Mouse (Mus musculus): ENCODE data around the gene Tmco5b. TPM values are rescaled to one million over a fixed set of nuclear protein-coding genes. Genes with fewer than 3 reads are reported as not detected.

Gene Tmco5b
- not detected in 2 replicates for polyA plus RNA-seq (2012; ENCODE audit: low replicate concordance)

DNA sequence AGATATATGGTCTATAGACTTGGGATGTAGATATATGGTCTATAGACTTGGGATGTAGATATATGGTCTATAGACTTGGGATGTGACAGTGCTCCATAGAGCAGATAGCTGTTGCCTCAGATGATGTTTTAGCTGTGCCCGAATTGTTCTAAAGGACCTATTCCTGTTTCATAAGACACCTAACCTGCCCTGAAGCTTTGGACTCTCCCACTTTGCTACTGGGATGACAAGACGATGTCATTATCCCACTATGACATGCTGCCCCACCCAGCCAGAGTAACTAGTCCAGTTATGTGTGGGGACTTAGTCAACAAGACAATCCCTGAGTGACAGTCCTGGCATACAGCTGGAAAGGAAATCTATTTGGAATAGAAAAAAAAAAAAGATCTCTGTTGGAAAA lies at the start of gene Tmco5b:
Gene Tmco5b, plus strand, starts transcription at position 301 of the 400 bp plus-strand sequence.

Other genes starting within 250 kb of the Tmco5b start
- 0.11 TPM in 1 of 2 replicates, not detected in the other for gene Ryr3, start 68.6 kb upstream of the Tmco5b start, polyA plus RNA-seq (2012; ENCODE audit: low replicate concordance)
- gene Fmn1, start 42.0 kb downstream of the Tmco5b start, polyA plus RNA-seq (2012; ENCODE audit: low replicate concordance) = 0.15 and 0.42 TPM in 2 replicates